Mouse (Mus musculus): ENCODE results near the gene Etv6. TPM values are rescaled to one million over a fixed set of nuclear protein-coding genes. Genes with fewer than 3 reads are reported as not detected.

The Etv6 gene
- polyA plus RNA-seq, 2 experiments, result 13.9 to 16.5 TPM

- H3K27ac ChIP-seq (replicated peaks; ENCODE audit: low read depth, low read length), result no peak overlapping the region
- H3K36me3 ChIP-seq (ENCODE audit: control insufficient read depth, insufficient read depth, low read length), result no peaks in the 10 kb centered on the region
- H3K4me1 ChIP-seq (ENCODE audit: control insufficient read depth, insufficient read depth, low read length), result peaks cover 24% of the 10 kb centered on the region
- TF ChIP-seq POLR2A (IDR thresholded peaks at IDR 0.05; ENCODE audit: borderline replicate concordance, extremely low read depth, insufficient read depth, insufficient read length), result no peak
- H3K4me3 ChIP-seq (replicated peaks; ENCODE audit: low read length), result no peak overlapping the region
- no peak overlapping the region for H3K9ac ChIP-seq (ENCODE audit: low read depth, low read length, severe bottlenecking)
- WGBS, result 21% methylated on average over 7 of the region's 7 CpGs
- ATAC-seq (ENCODE audit: low FRiP score, low read depth) (no peak), DNase-seq (ENCODE audit: low spot score) (no peak)
- no peak overlapping the region for H3K4me2 ChIP-seq (replicated peaks; ENCODE audit: low read depth, low read length, severe bottlenecking)
- H3K9me3 ChIP-seq (ENCODE audit: control insufficient read depth, low read length), result no peaks in the 10 kb centered on the region
- H3K27me3 ChIP-seq (ENCODE audit: control insufficient read depth, insufficient read depth, low read length), result no peaks in the 10 kb centered on the region
These were observed 8.0 kb downstream of the Etv6 start for GRCm38 (mm10) chr6:134043545-134043944.

GRCm38 (mm10) chr6:134045092-134045868, 9.8 kb downstream of the Etv6 start:
- ATAC-seq (ENCODE audit: low FRiP score, low read depth), result no peak

GRCm38 (mm10) chr6:134046136-134046535, 10.6 kb downstream of the Etv6 start:
- Histone ChIP-seq H3K4me3 (replicated peaks; ENCODE audit: low read length) (no peak overlapping the region), H3K4me2 (replicated peaks; ENCODE audit: low read depth, low read length, severe bottlenecking) (no peak overlapping the region), H3K9me3 (ENCODE audit: control insufficient read depth, low read length) (no peaks in the 10 kb centered on the region), H3K4me1 (ENCODE audit: control insufficient read depth, insufficient read depth, low read length) (peaks cover 21% of the 10 kb centered on the region; the same call in 1 of the 2 replicates), H3K27ac (replicated peaks; ENCODE audit: low read depth, low read length) (no peak overlapping the region), H3K9ac (ENCODE audit: low read depth, low read length, severe bottlenecking) (no peak overlapping the region), H3K27me3 (ENCODE audit: control insufficient read depth, insufficient read depth, low read length) (no peaks in the 10 kb centered on the region), H3K36me3 (ENCODE audit: control insufficient read depth, insufficient read depth, low read length) (no peaks in the 10 kb centered on the region)
- WGBS, result 35% methylated on average over 5 of the region's 5 CpGs
- no peak for ATAC-seq (ENCODE audit: low FRiP score, low read depth)
- no peak for DNase-seq (ENCODE audit: low spot score)
- TF ChIP-seq POLR2A (IDR thresholded peaks at IDR 0.05; ENCODE audit: borderline replicate concordance, extremely low read depth, insufficient read depth, insufficient read length), result no peak

More at GRCm38 (mm10) chr6:134045092-134045868, 9.8 kb downstream of the Etv6 start:
- no peaks in the 10 kb centered on the region for H3K36me3 ChIP-seq (ENCODE audit: control insufficient read depth, insufficient read depth, low read length)
- H3K27ac ChIP-seq (replicated peaks; ENCODE audit: low read depth, low read length), result no peak overlapping the region
- no peak for DNase-seq (ENCODE audit: low spot score)
- no peak overlapping the region for H3K4me2 ChIP-seq (replicated peaks; ENCODE audit: low read depth, low read length, severe bottlenecking)
- peaks cover 23% of the 10 kb centered on the region; the same call in 1 of the 2 replicates for H3K4me1 ChIP-seq (ENCODE audit: control insufficient read depth, insufficient read depth, low read length)
- 73% methylated on average over 9 of the region's 9 CpGs for WGBS
- H3K27me3 ChIP-seq (ENCODE audit: control insufficient read depth, insufficient read depth, low read length), result no peaks in the 10 kb centered on the region
- H3K4me3 ChIP-seq (replicated peaks; ENCODE audit: low read length), result no peak overlapping the region
- TF ChIP-seq POLR2A (IDR thresholded peaks at IDR 0.05; ENCODE audit: borderline replicate concordance, extremely low read depth, insufficient read depth, insufficient read length), result no peak
- no peaks in the 10 kb centered on the region for H3K9me3 ChIP-seq (ENCODE audit: control insufficient read depth, low read length)
- H3K9ac ChIP-seq (ENCODE audit: low read depth, low read length, severe bottlenecking), result no peak overlapping the region

- Histone ChIP-seq H3K27me3 (ENCODE audit: control insufficient read depth, insufficient read depth, low read length) (no peaks in the 10 kb centered on the region), H3K4me3 (replicated peaks; ENCODE audit: low read length) (no peak overlapping the region), H3K27ac (replicated peaks; ENCODE audit: low read depth, low read length) (no peak overlapping the region), H3K4me1 (ENCODE audit: control insufficient read depth, insufficient read depth, low read length) (peaks cover 13% of the 10 kb centered on the region; the same call in 1 of the 2 replicates), H3K4me2 (replicated peaks; ENCODE audit: low read depth, low read length, severe bottlenecking) (no peak overlapping the region), H3K36me3 (ENCODE audit: control insufficient read depth, insufficient read depth, low read length) (no peaks in the 10 kb centered on the region), H3K9me3 (ENCODE audit: control insufficient read depth, low read length) (no peaks in the 10 kb centered on the region), H3K9ac (ENCODE audit: low read depth, low read length, severe bottlenecking) (no peak overlapping the region)
- 70% methylated on average over 5 of the region's 5 CpGs for WGBS
- DNase-seq (ENCODE audit: low spot score), result no peak
- TF ChIP-seq POLR2A (IDR thresholded peaks at IDR 0.05; ENCODE audit: borderline replicate concordance, extremely low read depth, insufficient read depth, insufficient read length), result no peak
- no peak for ATAC-seq (ENCODE audit: low FRiP score, low read depth)
These were observed 11.7 kb downstream of the Etv6 start for GRCm38 (mm10) chr6:134047249-134047648.

- DNase-seq (ENCODE audit: low spot score), result no peak
- ATAC-seq (ENCODE audit: low FRiP score, low read depth), result no peak
- Histone ChIP-seq H3K27me3 (ENCODE audit: control insufficient read depth, insufficient read depth, low read length) (no peaks in the 10 kb centered on the region), H3K4me2 (replicated peaks; ENCODE audit: low read depth, low read length, severe bottlenecking) (no peak overlapping the region), H3K4me1 (ENCODE audit: control insufficient read depth, insufficient read depth, low read length) (peaks cover 11% of the 10 kb centered on the region; the same call in 1 of the 2 replicates), H3K9me3 (ENCODE audit: control insufficient read depth, low read length) (no peaks in the 10 kb centered on the region), H3K4me3 (replicated peaks; ENCODE audit: low read length) (no peak overlapping the region), H3K9ac (ENCODE audit: low read depth, low read length, severe bottlenecking) (no peak overlapping the region), H3K27ac (replicated peaks; ENCODE audit: low read depth, low read length) (no peak overlapping the region), H3K36me3 (ENCODE audit: control insufficient read depth, insufficient read depth, low read length) (no peaks in the 10 kb centered on the region)
- TF ChIP-seq POLR2A (IDR thresholded peaks at IDR 0.05; ENCODE audit: borderline replicate concordance, extremely low read depth, insufficient read depth, insufficient read length), result no peak
- whole genome bisulfite sequencing, result 88% methylated on average over 6 of the region's 6 CpGs
These were observed 12.5 kb downstream of the Etv6 start for GRCm38 (mm10) chr6:134047974-134048373.
